Mouse (Mus musculus): Measurements from ENCODE around the gene Anks3.

DNA sequence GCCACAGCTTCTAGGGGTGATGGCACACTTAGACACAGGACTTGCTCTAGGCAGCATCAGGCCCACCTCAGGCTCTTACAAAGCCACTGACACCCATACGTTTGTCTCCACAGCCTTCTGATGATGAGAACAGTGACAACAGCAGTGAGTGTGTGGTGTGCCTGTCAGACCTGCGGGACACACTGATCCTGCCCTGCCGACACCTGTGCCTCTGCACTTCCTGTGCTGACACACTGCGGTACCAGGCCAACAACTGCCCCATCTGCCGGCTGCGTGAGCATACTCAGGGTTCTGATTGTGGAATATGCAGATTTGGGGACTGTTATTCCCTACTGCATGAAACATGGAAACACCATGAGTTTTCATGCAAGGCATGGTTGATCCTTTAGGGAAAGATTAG is 41.5 kb downstream of the Anks3 start:
- TF ChIP-seq CHD1 (IDR thresholded peaks at IDR 0.05; ENCODE audit: low read depth, low read length), result no peak
- no peak for TF ChIP-seq ZC3H11A (IDR thresholded peaks at IDR 0.05; ENCODE audit: low read depth, low read length)
- no peak for TF ChIP-seq MAX (IDR thresholded peaks at IDR 0.05; ENCODE audit: low read length)
- no peak for TF ChIP-seq CTCF (IDR thresholded peaks at IDR 0.05 in 2 of 3, conservative IDR thresholded peaks at IDR 0.05 in 1 of 3; ENCODE audit: control insufficient read depth in 1 of 3, insufficient read depth in 1 of 3, low read depth in 2 of 3, low read length in 3 of 3, poor library complexity in 1 of 3, severe bottlenecking in 1 of 3)
- TF ChIP-seq POLR2A (IDR thresholded peaks at IDR 0.05; ENCODE audit: control insufficient read depth in 1 of 2, insufficient read depth in 1 of 2, low read depth in 1 of 2, low read length in 2 of 2, poor library complexity in 1 of 2), result no peak
- no peak for TF ChIP-seq RAD21 (IDR thresholded peaks at IDR 0.05; ENCODE audit: low read depth, low read length)
- TF ChIP-seq EP300 (IDR thresholded peaks at IDR 0.05; ENCODE audit: low read depth in 1 of 2, low read length in 2 of 2), result no peak
- no peak for TF ChIP-seq MAFK (IDR thresholded peaks at IDR 0.05; ENCODE audit: borderline replicate concordance, low read depth, low read length)
